Mouse (Mus musculus) left cerebral cortex, adult 18-20 months (tissue): ENCODE measurements around the gene Mrvi1. TPM values are rescaled to one million over a fixed set of nuclear protein-coding genes. Genes with fewer than 3 reads are reported as not detected.

Source experiments
- DNase-seq, 2 experiments: peaks; one replicate each; pipeline ENCODE4 v3.0.0; 2021 to 2022; ENCODE audit warnings: low spot score in 2 of 2, mixed read lengths in 1 of 2
- total RNA-seq, 2 experiments: library from RNA; stranded (reverse); gene quantifications; 2 replicates each; pipeline ENCODE4 v1.2.3; 2021

Gene Mrvi1
- total RNA-seq, 2 experiments from 2014 or later: 2.7 to 3.3 TPM

GRCm38 (mm10) chr7:110982764-110983163 is 503 bp upstream of the Mrvi1 start:
- peak in 1 of 2 experiments; percentile 46 for DNase-seq

GRCm38 (mm10) chr7:110981036-110981435 is 1.2 kb downstream of the Mrvi1 start:
- DNase-seq: no peak

- no peak for DNase-seq
Measured at GRCm38 (mm10) chr7:110977699-110978392, 4.4 kb downstream of the Mrvi1 start.

GRCm38 (mm10) chr7:110973450-110973849 is 8.8 kb downstream of the Mrvi1 start:
- no peak for DNase-seq

- DNase-seq: no peak
Measured at GRCm38 (mm10) chr7:110972796-110973195, 9.5 kb downstream of the Mrvi1 start.

GRCm38 (mm10) chr7:110967373-110967772 is 14.9 kb downstream of the Mrvi1 start:
- no peak for DNase-seq

GRCm38 (mm10) chr7:110966853-110967252 is 15.4 kb downstream of the Mrvi1 start:
- no peak for DNase-seq

- DNase-seq: no peak
Measured at GRCm38 (mm10) chr7:110965387-110965786, 16.9 kb downstream of the Mrvi1 start.

- DNase-seq: no peak
Measured at GRCm38 (mm10) chr7:110963655-110963997, 18.6 kb downstream of the Mrvi1 start.

GRCm38 (mm10) chr7:110962943-110963654 is 19.2 kb downstream of the Mrvi1 start:
- DNase-seq: no peak

GRCm38 (mm10) chr7:110962497-110962896 is 19.8 kb downstream of the Mrvi1 start:
- DNase-seq: no peak

GRCm38 (mm10) chr7:110956422-110957170 is 25.7 kb downstream of the Mrvi1 start:
- DNase-seq: no peak

- no peak for DNase-seq
Measured at GRCm38 (mm10) chr7:110955576-110955975, 26.7 kb downstream of the Mrvi1 start.

GRCm38 (mm10) chr7:110954072-110954858 is 28.0 kb downstream of the Mrvi1 start:
- DNase-seq: no peak

- DNase-seq: no peak
Measured at GRCm38 (mm10) chr7:110953210-110953609, 29.1 kb downstream of the Mrvi1 start.

GRCm38 (mm10) chr7:110950621-110950925 is 31.7 kb downstream of the Mrvi1 start:
- DNase-seq: no peak

GRCm38 (mm10) chr7:110949785-110950620 is 32.3 kb downstream of the Mrvi1 start:
- no peak for DNase-seq

GRCm38 (mm10) chr7:110948579-110948978 is 33.7 kb downstream of the Mrvi1 start:
- no peak for DNase-seq

- no peak for DNase-seq
Measured at GRCm38 (mm10) chr7:110947616-110948015, 34.6 kb downstream of the Mrvi1 start.

GRCm38 (mm10) chr7:110946731-110947130 is 35.5 kb downstream of the Mrvi1 start:
- peak in 1 of 2 experiments; percentile 8 for DNase-seq
